Mouse (Mus musculus): ENCODE data around the gene Prrt3.

DNA sequence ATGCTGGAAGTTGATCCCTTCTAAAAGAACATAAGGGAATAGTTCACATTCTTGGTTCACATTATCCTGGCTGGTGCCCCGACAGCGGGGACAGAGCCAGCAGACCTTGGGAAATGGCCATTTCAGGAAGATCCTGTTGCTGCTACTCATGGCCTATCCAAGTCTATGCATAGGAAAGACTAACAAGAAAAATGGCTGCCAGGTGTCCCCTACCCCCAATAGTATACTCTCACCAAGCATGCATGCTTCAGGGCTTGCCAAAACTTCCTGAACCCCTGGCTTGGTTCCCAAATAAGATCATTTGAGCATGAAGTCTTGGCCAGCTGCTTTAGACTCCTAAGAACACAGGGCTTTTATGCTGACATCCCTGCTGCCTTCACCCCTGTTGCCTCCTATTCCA is 49.9 kb downstream of the Prrt3 start:
- TF ChIP-seq CTCF (IDR thresholded peaks at IDR 0.05; ENCODE audit: low read depth) (no peak), EP300 (IDR thresholded peaks at IDR 0.05; ENCODE audit: low read depth) (no peak)

All from liver, postnatal 0 days (tissue).